Mouse (Mus musculus) ZHBTc4 (cell line): ENCODE measurements around the gene Acsl3.
A peak's percentile ranks its signal among the peaks of the same experiment; 100 is the strongest.

Source experiments
- DNase-seq: peaks from one replicate; pipeline ENCODE4 v3.0.0-alpha.2; 2011; ENCODE audit warnings: low read depth, low spot score

Acsl3 gene

GRCm38 (mm10) chr1:78657671-78658440, at the start of gene Acsl3, which contains the start of gene Utp14b:
Gene Acsl3 (plus strand): TSS chr1:78657825.
Gene Utp14b (plus strand): TSS chr1:78658038.
- peak; percentile 99 for DNase-seq

- no peak for DNase-seq
These were observed 48.3 kb upstream of the Acsl3 start for GRCm38 (mm10) chr1:78609134-78609907.

GRCm38 (mm10) chr1:78611039-78611438, 46.6 kb upstream of the Acsl3 start:
- no peak for DNase-seq

- no peak for DNase-seq
These were observed 44.7 kb upstream of the Acsl3 start for GRCm38 (mm10) chr1:78612959-78613358.

GRCm38 (mm10) chr1:78624352-78624751, 33.3 kb upstream of the Acsl3 start:
- DNase-seq: no peak

- no peak for DNase-seq
These were observed 23.1 kb upstream of the Acsl3 start for GRCm38 (mm10) chr1:78634486-78634885.

GRCm38 (mm10) chr1:78640871-78641270, 16.8 kb upstream of the Acsl3 start:
- DNase-seq: no peak

GRCm38 (mm10) chr1:78641791-78642190, 15.8 kb upstream of the Acsl3 start:
- no peak for DNase-seq

GRCm38 (mm10) chr1:78642197-78642596, 15.4 kb upstream of the Acsl3 start:
- DNase-seq: no peak

GRCm38 (mm10) chr1:78647317-78647885, 10.2 kb upstream of the Acsl3 start:
- no peak for DNase-seq

- no peak for DNase-seq
These were observed 8.2 kb upstream of the Acsl3 start for GRCm38 (mm10) chr1:78649269-78650061.

GRCm38 (mm10) chr1:78656472-78656871, 1.2 kb upstream of the Acsl3 start:
- DNase-seq: no peak

GRCm38 (mm10) chr1:78657021-78657629, 500 bp upstream of the Acsl3 start:
- no peak for DNase-seq

GRCm38 (mm10) chr1:78658441-78659269, 1.0 kb downstream of the Acsl3 start:
- peak; percentile 20 for DNase-seq

GRCm38 (mm10) chr1:78659270-78659823, 1.7 kb downstream of the Acsl3 start:
- peak; percentile 14 for DNase-seq

GRCm38 (mm10) chr1:78664326-78664725, 6.7 kb downstream of the Acsl3 start:
- no peak for DNase-seq

- DNase-seq: no peak
These were observed 8.4 kb downstream of the Acsl3 start for GRCm38 (mm10) chr1:78665954-78666499.

- DNase-seq: no peak
These were observed 9.0 kb downstream of the Acsl3 start for GRCm38 (mm10) chr1:78666585-78666984.

GRCm38 (mm10) chr1:78682291-78682690, 24.7 kb downstream of the Acsl3 start:
- no peak for DNase-seq

- no peak for DNase-seq
These were observed 26.5 kb downstream of the Acsl3 start for GRCm38 (mm10) chr1:78684128-78684527.
